Mouse (Mus musculus) liver, embryonic 14.5 days (tissue): ENCODE measurements around the gene Rsph3a. TPM values are rescaled to one million over a fixed set of nuclear protein-coding genes. Genes with fewer than 3 reads are reported as not detected.
"Not testable (repeated sequence)": the region's sequence is repeated elsewhere in the genome, so short reads cannot be mapped to it uniquely, and the experiment has no call there.

ENCODE experiments used
- ATAC-seq: fragments of 200-750 bp; cut with Nextera tagmentation; 2 replicates; pipeline ENCODE4 v1.8.0; 2017; ENCODE audit warnings: moderate number of reproducible peaks, mild to moderate bottlenecking, moderate library complexity; ENCODE audit not compliant: insufficient read depth
- DNase-seq, 3 experiments: peaks; one replicate each; pipeline ENCODE4 v3.0.0-alpha.2; 2012 to 2013; ENCODE audit warnings: low read depth in 3 of 3, low spot score in 3 of 3
- H3K27ac ChIP-seq: fragments of 300-500 bp; sonication (generic); 2 replicates; pipeline ENCODE4 v1.5.1; 2014; ENCODE audit warnings: moderate library complexity, mild to moderate bottlenecking, control low read depth, inconsistent platforms
- H3K27me3 ChIP-seq: fragments of 300-500 bp; sonication (generic); 2 replicates; pipeline ENCODE4 v1.6.1; 2014; ENCODE audit warnings: mild to moderate bottlenecking, low read length, moderate library complexity; ENCODE audit not compliant: control insufficient read depth, insufficient read depth
- H3K36me3 ChIP-seq: fragments of 300-500 bp; sonication (generic); replicated peaks from 2 replicates; pipeline ENCODE4 v1.6.1; 2014; ENCODE audit warnings: low read depth; ENCODE audit not compliant: control insufficient read depth, insufficient read depth
- H3K4me1 ChIP-seq, 2 experiments: fragments of 200-500 bp in 1 of 2; fragments of 300-500 bp in 1 of 2; sonication (generic) in 1 of 2; replicated peaks; 2 replicates each; pipeline ENCODE4 v1.6.1; 2012 to 2014; ENCODE audit warnings: antibody characterized with exemption in 1 of 2, inconsistent platforms in 1 of 2, low read length in 1 of 2; ENCODE audit not compliant: control insufficient read depth in 2 of 2, insufficient read depth in 2 of 2
- H3K4me2 ChIP-seq: fragments of 300-500 bp; sonication (generic); 2 replicates; pipeline ENCODE4 v1.6.1; 2014; ENCODE audit warnings: low read depth, mild to moderate bottlenecking, control low read depth, moderate library complexity
- H3K4me3 ChIP-seq, 2 experiments: fragments of 200-500 bp in 1 of 2; fragments of 300-500 bp in 1 of 2; sonication (generic) in 1 of 2; 2 replicates each; pipeline ENCODE4 v1.5.1; 2012 to 2014; ENCODE audit warnings: low read depth in 2 of 2, low read length in 2 of 2, mild to moderate bottlenecking in 2 of 2, control low read depth in 1 of 2, inconsistent platforms in 1 of 2, moderate library complexity in 1 of 2; ENCODE audit not compliant: insufficient read depth in 1 of 2
- H3K9ac ChIP-seq: fragments of 300-500 bp; sonication (generic); replicated peaks from 2 replicates; pipeline ENCODE4 v1.6.1; 2014; ENCODE audit warnings: mild to moderate bottlenecking, control low read depth, moderate library complexity
- H3K9me3 ChIP-seq: fragments of 300-500 bp; sonication (generic); 2 replicates; pipeline ENCODE4 v1.6.1; 2016; ENCODE audit warnings: low read length, mixed read lengths; ENCODE audit not compliant: control insufficient read depth
- WGBS: fragments of 180-500 bp; shearing (Covaris S2); extraction: QIAGEN DNeasy Blood & Tissue Kit; methylation state at CpG from one replicate; pipeline ENCODE4 v1.1.7; 2014; ENCODE audit not compliant: insufficient replicate concordance; 5-methylcytosine and 5-hydroxymethylcytosine counted together
- polyA plus RNA-seq, 2 experiments: library from polyadenylated mRNA; depleted of rRNA in 1 of 2; stranded (reverse) in 1 of 2; unstranded in 1 of 2; fragments of >200 nt; fragmentation: Nextera tagmentation in 1 of 2; extraction: Ambion mirVana in 1 of 2; gene quantifications; 2 replicates each; pipeline versions ENCODE4 v1.2.1 to v1.2.3; 2012 to 2014

The Rsph3a gene
- polyA plus RNA-seq, 2 experiments, result 14.3 to 17.2 TPM

- not testable (repeated sequence) for H3K27ac ChIP-seq, DNase-seq, H3K4me3 ChIP-seq, H3K27me3 ChIP-seq, H3K4me2 ChIP-seq, H3K9ac ChIP-seq, H3K36me3 ChIP-seq, H3K9me3 ChIP-seq, H3K4me1 ChIP-seq, ATAC-seq
- WGBS, result 77% methylated on average over 10 of the region's 10 CpGs
Observed at GRCm38 (mm10) chr17:8003248-8003647, 57.8 kb downstream of the Rsph3a start.

GRCm38 (mm10) chr17:8006771-8007170 is 61.4 kb downstream of the Rsph3a start:
- not testable (repeated sequence) for H3K36me3 ChIP-seq, DNase-seq, H3K4me1 ChIP-seq, H3K4me3 ChIP-seq, H3K4me2 ChIP-seq, H3K9ac ChIP-seq, ATAC-seq, H3K27ac ChIP-seq, H3K9me3 ChIP-seq, H3K27me3 ChIP-seq
- 25% methylated on average over 1 of the region's 6 CpGs for whole genome bisulfite sequencing

- H3K4me1 ChIP-seq, H3K9me3 ChIP-seq, H3K4me3 ChIP-seq, ATAC-seq, H3K27me3 ChIP-seq, DNase-seq, H3K4me2 ChIP-seq, H3K36me3 ChIP-seq, H3K27ac ChIP-seq, H3K9ac ChIP-seq: not testable (repeated sequence)
- WGBS, result 28% methylated on average over 5 of the region's 7 CpGs
Observed at GRCm38 (mm10) chr17:8009565-8009964, 64.2 kb downstream of the Rsph3a start.

- WGBS, result 29% methylated on average over 3 of the region's 4 CpGs
- not testable (repeated sequence) for H3K27ac ChIP-seq
Observed at GRCm38 (mm10) chr17:8013974-8014373, 68.6 kb downstream of the Rsph3a start.

GRCm38 (mm10) chr17:8022675-8023074 is 77.3 kb downstream of the Rsph3a start:
- no CpG with 5 or more reads among the region's 6 CpGs for WGBS
- not testable (repeated sequence) for H3K27me3 ChIP-seq

More at GRCm38 (mm10) chr17:8013974-8014373, 68.6 kb downstream of the Rsph3a start:
- not testable (repeated sequence) for H3K4me1 ChIP-seq, H3K36me3 ChIP-seq, H3K27me3 ChIP-seq, H3K9me3 ChIP-seq, H3K4me3 ChIP-seq, H3K9ac ChIP-seq, H3K4me2 ChIP-seq, DNase-seq, ATAC-seq

GRCm38 (mm10) chr17:8027475-8028168 is 82.2 kb downstream of the Rsph3a start:
- not testable (repeated sequence) for H3K9me3 ChIP-seq, H3K36me3 ChIP-seq, H3K27me3 ChIP-seq, ATAC-seq, DNase-seq, H3K27ac ChIP-seq, H3K4me1 ChIP-seq, H3K4me2 ChIP-seq, H3K4me3 ChIP-seq, H3K9ac ChIP-seq
- WGBS, result no CpG with 5 or more reads among the region's 12 CpGs

More at GRCm38 (mm10) chr17:8022675-8023074, 77.3 kb downstream of the Rsph3a start:
- not testable (repeated sequence) for H3K4me3 ChIP-seq, ATAC-seq, DNase-seq, H3K27ac ChIP-seq, H3K4me2 ChIP-seq, H3K9me3 ChIP-seq, H3K36me3 ChIP-seq, H3K4me1 ChIP-seq, H3K9ac ChIP-seq

Other genes starting within 250 kb of the Rsph3a start
- 0.10 and 0.11 TPM in 2 replicates for gene Fndc1, start 118.3 kb upstream of the Rsph3a start, polyA plus RNA-seq (2012; rRNA removed)
- gene Fndc1, start 118.3 kb upstream of the Rsph3a start, polyA plus RNA-seq (2014; fragmentation: Nextera tagmentation; extraction: Ambion mirVana), result 0.06 and 0.18 TPM in 2 replicates
- 0.79 and 0.90 TPM in 2 replicates for gene Tagap, start 19.6 kb upstream of the Rsph3a start, polyA plus RNA-seq (2012; rRNA removed)
- 1.3 and 1.6 TPM in 2 replicates for gene Tagap, start 19.6 kb upstream of the Rsph3a start, polyA plus RNA-seq (2014; fragmentation: Nextera tagmentation; extraction: Ambion mirVana)
- gene Gm49673, start 202.2 kb downstream of the Rsph3a start, polyA plus RNA-seq (2012; rRNA removed), result 0.08 TPM in 1 of 2 replicates, not detected in the other
- not detected in 2 replicates for gene Gm49673, start 202.2 kb downstream of the Rsph3a start, polyA plus RNA-seq (2014; fragmentation: Nextera tagmentation; extraction: Ambion mirVana)
- gene Rnaset2a, start 202.5 kb downstream of the Rsph3a start, polyA plus RNA-seq (2012; rRNA removed), result 9.8 and 13.5 TPM in 2 replicates
- gene Rnaset2a, start 202.5 kb downstream of the Rsph3a start, polyA plus RNA-seq (2014; fragmentation: Nextera tagmentation; extraction: Ambion mirVana), result 14.9 and 16.2 TPM in 2 replicates
- 2.8 and 5.6 TPM in 2 replicates for gene Fgfr1op, start 219.9 kb downstream of the Rsph3a start, polyA plus RNA-seq (2012; rRNA removed)
- 10.5 and 11.8 TPM in 2 replicates for gene Fgfr1op, start 219.9 kb downstream of the Rsph3a start, polyA plus RNA-seq (2014; fragmentation: Nextera tagmentation; extraction: Ambion mirVana)